Mouse (Mus musculus) G1E (cell line): ENCODE results near the gene Brdt.

Experiments
- CTCF ChIP-seq: IDR thresholded peaks from 2 replicates; pipeline ENCODE4 v1.5.1; 2012; ENCODE audit warnings: low read depth, low read length, inconsistent platforms, mixed read lengths
- GATA1 ChIP-seq: IDR thresholded peaks from 2 replicates; pipeline ENCODE4 v1.6.1; 2012; ENCODE audit warnings: borderline replicate concordance, low read length, inconsistent platforms, mixed read lengths
- GATA2 ChIP-seq: IDR thresholded peaks from 2 replicates; pipeline ENCODE4 v1.6.1; 2012; ENCODE audit warnings: low read depth, low read length, inconsistent platforms, borderline replicate concordance
- POLR2AphosphoS5 ChIP-seq: IDR thresholded peaks from 2 replicates; pipeline ENCODE4 v1.6.1; 2012; ENCODE audit warnings: low read depth, low read length, inconsistent platforms; ENCODE audit not compliant: insufficient replicate concordance
- TAL1 ChIP-seq: conservative IDR thresholded peaks from 2 replicates; pipeline ENCODE4 v1.6.1; 2012; ENCODE audit warnings: low read depth, low read length, inconsistent platforms, mixed read lengths

- TF ChIP-seq CTCF = no peak
- no peak for TF ChIP-seq TAL1
- no peak for TF ChIP-seq GATA1
- no peak for TF ChIP-seq POLR2AphosphoS5
- no peak for TF ChIP-seq GATA2
Observed at GRCm38 (mm10) chr5:107387788-107388187, 56.8 kb downstream of the Brdt start.
